Mouse (Mus musculus): ENCODE results near the gene Gm16223. TPM values are rescaled to one million over a fixed set of nuclear protein-coding genes. Genes with fewer than 3 reads are reported as not detected.

Gm16223 gene
- not detected for polyA plus RNA-seq (2015; fragmentation: Illumina TruSeq; extraction: RNeasy Lipid Tissue Mini Kit (QIAGEN cat#74804); ENCODE audit: low read depth, low replicate concordance)

DNA sequence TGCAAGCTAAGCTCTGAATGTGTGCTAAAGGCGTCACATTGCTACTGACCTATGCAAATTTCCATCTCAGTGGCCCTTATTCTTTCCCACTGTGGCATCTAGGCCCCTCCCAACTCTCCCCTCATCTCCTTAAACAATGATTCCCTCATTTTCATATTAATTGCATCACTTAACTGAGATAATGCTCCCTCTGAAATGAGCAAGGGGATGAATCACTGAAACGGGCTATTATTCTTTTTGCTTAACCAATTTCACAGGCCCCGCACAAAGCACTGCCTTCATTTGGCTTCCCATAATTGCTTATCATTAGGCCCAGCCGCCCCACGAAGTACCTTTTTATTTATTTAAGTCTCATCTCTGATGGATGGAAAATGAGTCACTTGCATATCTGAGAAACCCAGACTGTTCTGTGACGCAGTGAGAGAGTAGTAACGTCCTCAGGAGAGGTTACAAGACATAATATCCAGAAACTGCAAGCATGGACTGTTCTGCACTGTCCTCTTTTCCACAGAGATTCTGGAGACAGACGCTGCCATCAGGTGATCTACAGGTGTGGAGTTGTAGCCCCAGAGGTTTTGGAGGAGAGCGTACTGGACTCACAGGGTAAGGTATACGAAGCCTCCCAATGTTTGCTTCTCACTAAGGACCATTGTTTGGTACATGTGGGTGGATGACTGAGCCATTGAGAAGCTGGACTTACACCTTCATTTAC lies at the start of gene Gm16223:
Gm16223 (plus strand) TSS at position 485 of the 712 bp plus-strand sequence.

Other genes with a start within 250 kb of the Gm16223 start
- gene Bod1l, start 223.6 kb upstream of the Gm16223 start, polyA plus RNA-seq (2015; fragmentation: Illumina TruSeq; extraction: RNeasy Lipid Tissue Mini Kit (QIAGEN cat#74804); ENCODE audit: low read depth, low replicate concordance), result 16.0 TPM